Mouse (Mus musculus): Measurements from ENCODE around the gene Hsd17b3. TPM values are rescaled to one million over a fixed set of nuclear protein-coding genes. Genes with fewer than 3 reads are reported as not detected.

The Hsd17b3 gene
- 16.4 and 27.2 TPM in 2 replicates for polyA plus RNA-seq (2012; rRNA removed)

DNA sequence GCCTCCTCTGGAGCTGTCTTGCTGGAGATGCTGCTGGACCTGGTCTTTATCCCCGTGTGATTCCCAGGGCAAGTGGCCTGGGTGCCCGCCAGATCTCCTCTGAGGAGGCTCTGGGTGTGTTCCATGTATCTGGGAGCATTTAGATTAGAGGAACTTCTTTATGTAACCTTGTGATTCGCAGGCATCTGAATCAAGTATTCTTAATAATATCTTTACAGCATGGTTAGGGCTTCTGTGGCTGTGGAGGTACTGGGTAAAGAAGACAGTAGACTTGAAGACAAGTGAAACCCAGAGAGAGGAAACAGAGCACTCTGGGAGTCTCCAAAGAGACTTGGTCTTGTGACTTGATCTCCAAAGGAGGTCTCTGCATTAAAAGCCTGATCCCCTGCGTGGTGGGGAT, at the start of gene Hsd17b3:
Gene Hsd17b3, minus strand, starts transcription at position 101 of the 400 bp plus-strand sequence.
- no peaks in the 10 kb centered on the region for H3K27me3 ChIP-seq (ENCODE audit: control insufficient read depth, insufficient read depth, low read length)
- H3K4me1 ChIP-seq (ENCODE audit: control insufficient read depth, insufficient read depth, low read length) = no peaks in the 10 kb centered on the region
- peak within 1 kb of the TSS; percentile 64 for H3K27ac ChIP-seq (ENCODE audit: control insufficient read depth, insufficient read depth, low read depth, low read length)
- no peak within 1 kb of the TSS for H3K4me3 ChIP-seq (ENCODE audit: control insufficient read depth, low read depth, low read length)
- no peaks in the 10 kb centered on the region for H3K36me3 ChIP-seq (ENCODE audit: control insufficient read depth, insufficient read depth, low read length)
- TF ChIP-seq CTCF (IDR thresholded peaks at IDR 0.05; ENCODE audit: control insufficient read depth, insufficient read depth, insufficient replicate concordance, low read depth, low read length) (no peak), POLR2A (IDR thresholded peaks at IDR 0.05; ENCODE audit: control insufficient read depth, low read depth, low read length) (no peak)

DNA sequence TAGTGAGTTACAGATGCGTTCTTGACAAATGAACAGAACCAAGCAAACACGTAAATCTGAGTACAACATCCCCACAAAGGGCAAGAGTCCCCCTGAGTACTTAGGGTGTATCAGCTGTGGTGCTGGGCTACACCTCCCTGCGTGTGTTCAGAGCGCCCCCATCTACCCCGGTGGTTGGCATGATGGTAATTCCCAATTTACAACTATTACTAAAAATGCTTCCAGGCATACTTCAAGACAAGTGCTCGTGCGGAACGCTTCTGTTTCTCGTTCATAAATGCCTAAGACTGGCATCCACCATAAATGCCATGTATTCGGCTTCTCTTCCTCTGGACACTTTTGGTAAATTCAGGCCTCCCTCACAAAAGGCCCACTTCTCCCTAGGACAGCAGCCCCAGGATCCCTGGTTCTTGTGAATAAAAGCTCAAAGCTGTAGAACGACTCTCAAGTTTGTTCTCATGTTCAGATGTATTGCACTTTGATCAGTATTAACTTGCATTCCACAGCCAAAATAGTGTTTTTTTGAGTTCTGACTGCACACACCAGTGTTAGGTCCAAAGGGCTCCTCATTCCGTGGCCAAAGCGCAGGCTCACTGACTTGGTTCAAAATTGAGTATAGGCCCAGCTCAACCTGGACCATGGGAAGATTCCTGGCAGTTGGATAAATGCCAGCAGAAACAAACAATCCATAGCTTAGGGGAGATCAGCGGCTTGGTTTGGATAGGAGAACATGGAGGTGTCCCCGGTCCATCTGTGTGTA, 40.8 kb upstream of the Hsd17b3 start:
- H3K27me3 ChIP-seq (ENCODE audit: control insufficient read depth, insufficient read depth, low read length) = no peaks in the 10 kb centered on the region
- H3K36me3 ChIP-seq (ENCODE audit: control insufficient read depth, insufficient read depth, low read length) = no peaks in the 10 kb centered on the region
- H3K4me1 ChIP-seq (ENCODE audit: control insufficient read depth, insufficient read depth, low read length) = no peaks in the 10 kb centered on the region
- peak overlapping the region; percentile 30 for H3K4me3 ChIP-seq (ENCODE audit: control insufficient read depth, low read depth, low read length)
- TF ChIP-seq CTCF (IDR thresholded peaks at IDR 0.05; ENCODE audit: control insufficient read depth, insufficient read depth, insufficient replicate concordance, low read depth, low read length) = no peak
- TF ChIP-seq POLR2A (IDR thresholded peaks at IDR 0.05; ENCODE audit: control insufficient read depth, low read depth, low read length) = no peak
- H3K27ac ChIP-seq (ENCODE audit: control insufficient read depth, insufficient read depth, low read depth, low read length) = no peak overlapping the region

DNA sequence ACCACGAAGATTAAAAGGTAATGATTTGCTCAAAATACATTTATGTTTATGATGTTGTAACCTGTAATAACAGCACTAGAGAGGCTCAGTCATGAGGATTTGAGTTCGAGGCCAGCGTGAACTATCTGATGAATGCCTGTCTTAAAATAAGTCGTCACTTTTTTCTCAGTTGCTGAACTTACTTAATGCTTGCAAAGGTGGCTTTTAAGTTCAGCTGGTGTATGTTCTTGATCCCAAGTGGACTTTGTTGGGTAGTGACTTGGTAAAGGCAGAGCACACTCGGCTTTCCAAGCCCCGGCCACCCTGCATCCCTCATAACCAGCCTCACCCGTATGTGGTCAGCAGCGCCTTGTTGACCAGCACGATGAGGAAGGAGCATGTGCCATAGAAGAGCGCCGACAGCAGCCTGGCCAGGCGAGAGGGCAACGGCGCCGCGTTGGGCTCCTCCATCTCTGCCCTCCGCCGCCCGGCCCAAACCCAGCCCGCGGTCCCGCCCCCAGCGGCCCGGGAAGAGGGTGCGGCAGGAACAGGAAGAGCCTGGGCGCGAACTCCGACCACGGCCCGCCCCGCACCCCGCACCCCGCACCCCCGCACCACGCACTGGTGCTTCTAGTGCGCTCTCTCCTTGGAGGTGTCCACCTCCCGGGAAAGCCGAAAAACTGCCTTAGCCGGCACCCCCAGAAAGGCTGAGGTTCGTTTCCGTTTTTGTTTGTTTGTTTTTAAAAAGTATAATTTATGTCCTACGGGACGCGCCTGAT, 40.0 kb upstream of the Hsd17b3 start, which contains the start of gene Slc35d2:
Gene Slc35d2, minus strand, starts transcription at position 511 of the 758 bp plus-strand sequence.
- H3K27me3 ChIP-seq (ENCODE audit: control insufficient read depth, insufficient read depth, low read length) = no peaks in the 10 kb centered on the region
- TF ChIP-seq POLR2A (IDR thresholded peaks at IDR 0.05; ENCODE audit: control insufficient read depth, low read depth, low read length) (no peak), CTCF (IDR thresholded peaks at IDR 0.05; ENCODE audit: control insufficient read depth, insufficient read depth, insufficient replicate concordance, low read depth, low read length) (no peak)
- H3K4me3 ChIP-seq (ENCODE audit: control insufficient read depth, low read depth, low read length) = peak within 1 kb of the TSS; percentile 71
- H3K4me1 ChIP-seq (ENCODE audit: control insufficient read depth, insufficient read depth, low read length) = no peaks in the 10 kb centered on the region
- no peak within 1 kb of the TSS for H3K27ac ChIP-seq (ENCODE audit: control insufficient read depth, insufficient read depth, low read depth, low read length)
- H3K36me3 ChIP-seq (ENCODE audit: control insufficient read depth, insufficient read depth, low read length) = no peaks in the 10 kb centered on the region

DNA sequence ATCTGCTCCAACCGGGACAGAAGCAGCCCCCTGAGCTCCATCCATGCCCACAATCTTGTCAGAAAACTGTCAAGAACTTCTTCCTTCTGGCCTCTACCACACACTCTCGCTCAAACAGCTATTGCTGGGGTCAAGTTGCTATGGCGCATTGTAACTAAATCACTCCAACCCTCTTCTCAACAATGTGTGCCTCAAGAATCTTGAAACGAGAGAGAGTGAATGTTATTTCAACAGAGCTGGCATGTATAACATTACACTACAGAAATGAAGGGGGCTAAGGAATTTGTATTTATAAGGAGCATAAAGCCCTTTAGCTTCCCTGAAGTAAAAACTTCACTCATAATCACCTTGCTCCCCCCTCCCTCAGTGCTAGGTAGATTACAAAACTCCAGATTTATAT, 37.3 kb upstream of the Hsd17b3 start:
- H3K4me3 ChIP-seq (ENCODE audit: control insufficient read depth, low read depth, low read length) = no peak overlapping the region
- no peaks in the 10 kb centered on the region for H3K36me3 ChIP-seq (ENCODE audit: control insufficient read depth, insufficient read depth, low read length)
- TF ChIP-seq CTCF (IDR thresholded peaks at IDR 0.05; ENCODE audit: control insufficient read depth, insufficient read depth, insufficient replicate concordance, low read depth, low read length) = no peak
- TF ChIP-seq POLR2A (IDR thresholded peaks at IDR 0.05; ENCODE audit: control insufficient read depth, low read depth, low read length) = no peak
- H3K27ac ChIP-seq (ENCODE audit: control insufficient read depth, insufficient read depth, low read depth, low read length) = no peak overlapping the region
- H3K4me1 ChIP-seq (ENCODE audit: control insufficient read depth, insufficient read depth, low read length) = no peaks in the 10 kb centered on the region
- H3K27me3 ChIP-seq (ENCODE audit: control insufficient read depth, insufficient read depth, low read length) = no peaks in the 10 kb centered on the region

DNA sequence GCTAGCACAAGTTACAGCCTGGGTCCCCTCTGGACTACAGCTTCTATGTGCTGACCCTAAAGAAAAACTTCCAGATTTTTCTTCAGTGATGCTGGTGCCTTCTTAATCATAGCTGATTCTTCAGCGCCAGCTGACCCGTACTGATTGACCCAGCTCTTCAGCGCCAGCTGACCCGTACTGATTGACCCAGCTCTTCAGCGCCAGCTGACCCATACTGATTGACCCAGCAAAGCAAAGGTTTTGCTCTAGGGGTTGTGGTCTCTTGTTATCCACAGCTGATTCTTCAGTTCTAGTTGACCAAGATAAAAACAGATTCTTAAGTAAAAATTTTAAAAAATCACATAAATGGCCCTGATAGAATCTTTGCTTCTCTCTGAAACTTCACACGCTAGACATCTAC, 35.9 kb upstream of the Hsd17b3 start:
- Histone ChIP-seq H3K27me3 (ENCODE audit: control insufficient read depth, insufficient read depth, low read length) (no peaks in the 10 kb centered on the region), H3K27ac (ENCODE audit: control insufficient read depth, insufficient read depth, low read depth, low read length) (no peak overlapping the region), H3K4me3 (ENCODE audit: control insufficient read depth, low read depth, low read length) (no peak overlapping the region), H3K36me3 (ENCODE audit: control insufficient read depth, insufficient read depth, low read length) (no peaks in the 10 kb centered on the region), H3K4me1 (ENCODE audit: control insufficient read depth, insufficient read depth, low read length) (no peaks in the 10 kb centered on the region)
- TF ChIP-seq CTCF (IDR thresholded peaks at IDR 0.05; ENCODE audit: control insufficient read depth, insufficient read depth, insufficient replicate concordance, low read depth, low read length) (no peak), POLR2A (IDR thresholded peaks at IDR 0.05; ENCODE audit: control insufficient read depth, low read depth, low read length) (no peak)

DNA sequence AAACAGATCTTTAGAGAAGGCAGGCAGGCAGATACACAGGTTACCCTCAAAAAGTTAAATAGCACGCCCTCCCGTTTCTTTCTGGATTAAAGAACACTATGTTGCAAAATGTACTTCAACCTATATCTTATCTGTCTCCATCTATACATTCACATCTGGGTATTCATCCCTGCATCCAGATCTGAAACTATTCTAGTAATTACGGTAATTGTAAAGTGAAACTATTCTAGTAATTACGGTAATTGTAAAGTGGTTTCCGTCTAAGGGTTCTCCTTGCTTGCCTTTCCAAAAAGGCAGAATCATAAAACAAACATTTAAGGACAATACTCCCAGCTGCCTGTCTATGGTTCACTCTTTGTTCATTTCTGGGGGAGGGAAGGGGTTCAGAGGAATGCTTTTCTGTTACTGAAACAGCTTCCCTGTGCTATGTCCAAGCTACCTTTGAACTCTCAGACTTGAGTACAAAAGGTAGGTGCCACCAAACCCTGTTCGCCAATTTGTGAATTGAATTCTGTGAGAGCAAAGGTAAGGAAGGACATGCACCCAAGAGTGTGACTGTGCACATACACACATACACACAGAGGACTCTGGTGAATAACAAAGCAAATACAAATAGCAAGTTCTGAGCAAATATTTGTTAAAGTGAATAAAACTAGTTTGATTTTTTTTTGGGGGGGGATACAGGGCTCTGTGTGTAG, 34.6 kb upstream of the Hsd17b3 start:
- Histone ChIP-seq H3K27ac (ENCODE audit: control insufficient read depth, insufficient read depth, low read depth, low read length) (no peak overlapping the region), H3K4me3 (ENCODE audit: control insufficient read depth, low read depth, low read length) (no peak overlapping the region), H3K4me1 (ENCODE audit: control insufficient read depth, insufficient read depth, low read length) (no peaks in the 10 kb centered on the region), H3K27me3 (ENCODE audit: control insufficient read depth, insufficient read depth, low read length) (no peaks in the 10 kb centered on the region), H3K36me3 (ENCODE audit: control insufficient read depth, insufficient read depth, low read length) (no peaks in the 10 kb centered on the region)
- TF ChIP-seq CTCF (IDR thresholded peaks at IDR 0.05; ENCODE audit: control insufficient read depth, insufficient read depth, insufficient replicate concordance, low read depth, low read length) (no peak), POLR2A (IDR thresholded peaks at IDR 0.05; ENCODE audit: control insufficient read depth, low read depth, low read length) (no peak)

DNA sequence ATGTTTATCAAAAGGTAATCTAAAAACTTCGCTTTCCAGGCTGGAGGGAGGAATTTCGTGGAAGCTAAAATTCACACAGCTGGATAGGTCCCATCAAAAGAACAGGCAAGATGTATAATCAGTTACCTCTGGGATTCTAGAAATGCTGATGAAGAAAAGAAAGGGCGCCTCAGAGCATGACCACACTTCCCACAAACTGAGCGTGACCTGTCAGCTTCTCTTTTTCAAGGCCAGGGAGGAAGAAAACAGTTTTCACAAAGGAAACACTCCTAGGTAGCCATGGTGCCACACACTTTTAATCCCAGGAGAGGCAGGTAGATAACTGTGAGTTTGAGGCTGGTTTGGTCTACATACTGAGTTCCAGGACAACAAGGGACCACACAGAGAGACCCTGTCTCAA, 31.7 kb upstream of the Hsd17b3 start:
- no peak overlapping the region for H3K4me3 ChIP-seq (ENCODE audit: control insufficient read depth, low read depth, low read length)
- no peak overlapping the region for H3K27ac ChIP-seq (ENCODE audit: control insufficient read depth, insufficient read depth, low read depth, low read length)
- H3K4me1 ChIP-seq (ENCODE audit: control insufficient read depth, insufficient read depth, low read length) = no peaks in the 10 kb centered on the region
- TF ChIP-seq POLR2A (IDR thresholded peaks at IDR 0.05; ENCODE audit: control insufficient read depth, low read depth, low read length) (no peak), CTCF (IDR thresholded peaks at IDR 0.05; ENCODE audit: control insufficient read depth, insufficient read depth, insufficient replicate concordance, low read depth, low read length) (no peak)
- no peaks in the 10 kb centered on the region for H3K27me3 ChIP-seq (ENCODE audit: control insufficient read depth, insufficient read depth, low read length)
- H3K36me3 ChIP-seq (ENCODE audit: control insufficient read depth, insufficient read depth, low read length) = no peaks in the 10 kb centered on the region

All from testis, adult 2 months (tissue).